Mouse (Mus musculus): ENCODE measurements around the gene Acer3.

DNA sequence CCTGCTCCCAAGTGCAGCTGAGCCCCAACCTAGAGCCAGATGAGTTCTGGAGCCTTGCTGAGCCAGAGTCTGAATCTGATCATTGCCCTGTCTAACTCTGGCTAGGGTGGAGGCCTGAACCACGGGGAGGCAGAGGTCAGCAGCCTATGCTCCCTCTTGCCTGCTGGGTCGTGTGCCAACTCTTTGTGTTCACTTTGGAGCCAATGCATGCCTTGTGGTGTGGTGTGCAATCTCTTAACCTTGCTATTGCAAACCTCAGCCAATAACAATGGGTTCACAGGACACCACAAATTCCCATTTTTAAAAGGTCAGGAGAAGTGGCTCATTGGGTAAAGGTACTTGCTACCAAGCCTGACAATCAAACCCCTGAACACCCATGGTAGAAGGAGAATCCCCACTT is 4.4 kb downstream of the Acer3 start:
- TF ChIP-seq CTCF (IDR thresholded peaks at IDR 0.05; ENCODE audit: low read depth, low read length), result no peak
- no peak for TF ChIP-seq TAL1 (conservative IDR thresholded peaks at IDR 0.05; ENCODE audit: low read depth, low read length)

Measured in G1E (cell line).